Mouse (Mus musculus): ENCODE measurements around the gene Folr1. TPM values are rescaled to one million over a fixed set of nuclear protein-coding genes. Genes with fewer than 3 reads are reported as not detected.

The Folr1 gene
- polyA plus RNA-seq, 1 experiment from 2014 or later: 73.6 TPM

- in situ Hi-C loops (cut with MboI; ENCODE audit: low pct_unique_long_range_greater_than_20kb): no loop called here
- CTCF ChIA-PET: interaction anchor here (0.6 to 2.5 kb wide), 4 partner anchors 9 to 36 kb away, joined by 3 to 7 read pairs (median 4); no protein-coding TSS in a partner anchor
- TF ChIP-seq CTCF (IDR thresholded peaks at IDR 0.05): no peak
- no peaks in the 10 kb centered on the region for H3K27me3 ChIP-seq
- no peak for ATAC-seq
- no peak for DNase-seq (ENCODE audit: low read depth, low spot score)
- POLR2A ChIA-PET: interaction anchor here (1.3 kb wide), 1 partner anchor 33 kb away, joined by 4 read pairs; the partner anchor contains the start of gene Inppl1
Observed at GRCm38 (mm10) chr7:101871296-101871695, 708 bp upstream of the Folr1 start.

GRCm38 (mm10) chr7:101869163-101869500 is 1.5 kb downstream of the Folr1 start:
- in situ Hi-C loops (cut with MboI; ENCODE audit: low pct_unique_long_range_greater_than_20kb): no loop called here
- DNase-seq (ENCODE audit: low read depth, low spot score) (no peak), ATAC-seq (no peak)
- POLR2A ChIA-PET: interaction anchor here (0.9 to 1.0 kb wide), 3 partner anchors 16 to 31 kb away, joined by 3 to 4 read pairs (median 3); partner anchors contain the start of gene Inppl1
- H3K27me3 ChIP-seq: no peaks in the 10 kb centered on the region
- CTCF ChIA-PET: interaction anchor here (1.0 to 2.5 kb wide), 2 partner anchors 13 to 27 kb away, joined by 3 to 7 read pairs; no protein-coding TSS in a partner anchor
- no peak for TF ChIP-seq CTCF (IDR thresholded peaks at IDR 0.05)

- ATAC-seq: no peak
- H3K27me3 ChIP-seq: no peaks in the 10 kb centered on the region
- TF ChIP-seq CTCF (IDR thresholded peaks at IDR 0.05): no peak
- ChIA-PET POLR2A (interaction anchor here (0.9 to 1.0 kb wide), 3 partner anchors 17 to 31 kb away, joined by 3 to 4 read pairs (median 3); partner anchors contain the start of gene Inppl1), CTCF (interaction anchor here (1.0 kb wide), 1 partner anchor 28 kb away, joined by 3 read pairs; no protein-coding TSS in a partner anchor)
- no peak for DNase-seq (ENCODE audit: low read depth, low spot score)
- in situ Hi-C loops (cut with MboI; ENCODE audit: low pct_unique_long_range_greater_than_20kb): no loop called here
Observed at GRCm38 (mm10) chr7:101868241-101869162, 2.1 kb downstream of the Folr1 start.

DNA sequence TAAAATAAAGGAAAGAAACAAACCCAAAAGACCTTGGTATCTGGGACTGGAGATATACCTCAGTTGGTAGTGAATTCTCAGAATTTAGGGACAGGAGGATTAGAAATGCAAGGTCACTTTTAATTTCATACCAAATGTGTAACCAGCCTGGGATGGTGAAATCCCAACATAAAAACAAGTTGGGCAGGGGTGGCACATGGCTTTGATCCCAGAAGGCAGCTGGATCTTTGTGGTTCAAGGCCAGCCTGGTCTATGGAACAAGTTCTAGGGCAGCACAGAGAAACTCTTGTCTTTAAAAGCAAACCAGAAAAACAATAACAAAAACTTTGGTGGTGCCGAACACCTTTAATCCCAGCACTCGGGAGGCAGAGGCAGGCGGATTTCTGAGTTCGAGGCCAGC is 3.1 kb downstream of the Folr1 start:
- ChIA-PET CTCF (interaction anchor here (0.9 to 1.2 kb wide), 3 partner anchors 9 to 15 kb away, joined by 3 to 4 read pairs (median 3); no protein-coding TSS in a partner anchor), POLR2A (interaction anchor here (0.6 to 0.7 kb wide), 2 partner anchors 25 to 98 kb away, joined by 3 read pairs; no protein-coding TSS in a partner anchor)
- in situ Hi-C loops (cut with MboI; ENCODE audit: low pct_unique_long_range_greater_than_20kb): no loop called here
- ATAC-seq: no peak
- H3K27me3 ChIP-seq: no peaks in the 10 kb centered on the region
- TF ChIP-seq CTCF (IDR thresholded peaks at IDR 0.05): no peak
- no peak for DNase-seq (ENCODE audit: low read depth, low spot score)

DNA sequence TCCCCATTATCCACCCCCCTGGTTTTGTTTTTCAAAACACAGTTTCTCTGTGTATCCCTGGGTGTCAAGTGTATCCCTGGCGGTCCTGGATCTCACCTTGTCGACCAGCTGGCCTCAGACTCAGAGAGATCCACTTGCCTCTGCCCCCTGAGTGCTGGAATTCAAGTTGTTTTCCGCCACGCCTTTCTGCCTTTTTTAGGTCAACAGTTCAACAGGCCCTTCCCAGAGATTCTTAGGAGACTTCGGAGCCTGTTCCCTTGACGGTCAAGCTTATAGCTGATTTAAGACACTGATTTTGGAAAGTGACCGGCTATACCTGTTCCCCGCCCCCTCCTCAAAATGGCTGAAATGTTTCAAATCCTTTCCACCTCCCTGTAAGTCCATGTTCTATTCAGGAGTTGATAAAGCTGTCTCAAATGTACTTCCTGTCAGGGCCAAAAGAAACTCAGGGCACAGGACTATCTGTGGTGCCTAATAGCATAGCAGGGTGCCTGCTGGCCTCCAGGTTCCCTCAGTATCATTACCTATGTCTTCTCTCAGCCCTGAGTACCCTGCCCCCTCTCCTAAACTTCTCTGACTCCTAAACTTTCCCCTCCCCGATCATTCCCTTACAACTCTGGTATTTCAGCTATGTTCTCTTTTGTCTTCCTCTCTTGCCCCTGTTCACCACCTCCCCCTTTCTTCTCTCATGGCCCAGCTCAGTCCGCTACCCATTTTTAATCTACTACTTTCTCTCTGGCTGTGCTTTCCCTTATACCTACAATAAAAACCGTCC is 3.9 kb downstream of the Folr1 start:
- in situ Hi-C loops (cut with MboI; ENCODE audit: low pct_unique_long_range_greater_than_20kb): no loop called here
- no peak for DNase-seq (ENCODE audit: low read depth, low spot score)
- POLR2A ChIA-PET: interaction anchor here (0.6 kb wide), 1 partner anchor 98 kb away, joined by 3 read pairs; no protein-coding TSS in a partner anchor

GRCm38 (mm10) chr7:101863415-101863814 is 7.2 kb downstream of the Folr1 start, which contains the start of gene Anapc15:
Gene Anapc15 (plus strand): TSS chr7:101863715.
- in situ Hi-C loops (cut with MboI; ENCODE audit: low pct_unique_long_range_greater_than_20kb): no loop called here
- CTCF ChIA-PET: no interaction called here
- TF ChIP-seq CTCF (IDR thresholded peaks at IDR 0.05): no peak

More for the DNA sequence above, 3.9 kb downstream of the Folr1 start:
- CTCF ChIA-PET: interaction anchor here (0.9 to 1.2 kb wide), 3 partner anchors 8 to 15 kb away, joined by 3 to 4 read pairs (median 3); no protein-coding TSS in a partner anchor
- ATAC-seq: no peak
- no peaks in the 10 kb centered on the region for H3K27me3 ChIP-seq
- TF ChIP-seq CTCF (IDR thresholded peaks at IDR 0.05): no peak

GRCm38 (mm10) chr7:101862291-101862690 is 8.3 kb downstream of the Folr1 start:
- peak; percentile 20 for TF ChIP-seq CTCF (IDR thresholded peaks at IDR 0.05)

More at GRCm38 (mm10) chr7:101863415-101863814, 7.2 kb downstream of the Folr1 start, which contains the start of gene Anapc15:
- no peaks in the 10 kb centered on the region for H3K27me3 ChIP-seq
- POLR2A ChIA-PET: no interaction called here
- no peak for DNase-seq (ENCODE audit: low read depth, low spot score)
- no peak for ATAC-seq

DNA sequence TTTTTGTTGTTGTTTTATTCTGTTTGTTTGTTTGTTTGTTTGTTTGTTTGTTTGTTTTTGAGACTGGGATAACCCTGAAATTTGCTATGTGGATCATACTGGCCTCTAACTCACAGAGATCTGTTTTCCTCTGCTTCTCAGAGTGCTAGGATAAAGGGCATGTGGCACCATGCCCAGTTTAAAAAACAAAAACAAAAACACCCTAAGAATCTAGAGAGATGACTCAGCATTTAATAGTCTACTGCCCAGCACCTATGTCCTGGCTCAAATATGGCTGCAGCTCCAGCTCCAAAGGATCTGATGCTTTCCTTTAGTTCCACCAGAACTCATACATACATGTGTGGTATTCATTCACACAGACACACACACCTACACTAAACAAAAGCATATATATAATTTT is 9.6 kb downstream of the Folr1 start:
- ChIA-PET CTCF (no interaction called here), POLR2A (no interaction called here)
- ATAC-seq (no peak), DNase-seq (ENCODE audit: low read depth, low spot score) (no peak)
- no peak for TF ChIP-seq CTCF (IDR thresholded peaks at IDR 0.05)
- H3K27me3 ChIP-seq: no peaks in the 10 kb centered on the region
- in situ Hi-C loops (cut with MboI; ENCODE audit: low pct_unique_long_range_greater_than_20kb): no loop called here

More at GRCm38 (mm10) chr7:101862291-101862690, 8.3 kb downstream of the Folr1 start:
- in situ Hi-C loops (cut with MboI; ENCODE audit: low pct_unique_long_range_greater_than_20kb): no loop called here
- ChIA-PET POLR2A (interaction anchor here (0.9 to 1.1 kb wide), 2 partner anchors 20 to 24 kb away, joined by 3 read pairs; no protein-coding TSS in a partner anchor), CTCF (interaction anchor here (1.2 kb wide), 1 partner anchor 12 kb away, joined by 3 read pairs; no protein-coding TSS in a partner anchor)
- ATAC-seq (no peak), DNase-seq (ENCODE audit: low read depth, low spot score) (no peak)
- H3K27me3 ChIP-seq: no peaks in the 10 kb centered on the region

- DNase-seq (ENCODE audit: low read depth, low spot score) (no peak), ATAC-seq (no peak)
- ChIA-PET CTCF (interaction anchor here (1.3 kb wide), 1 partner anchor 9 kb away, joined by 4 read pairs; no protein-coding TSS in a partner anchor), POLR2A (no interaction called here)
- no peaks in the 10 kb centered on the region for H3K27me3 ChIP-seq
- no peak for TF ChIP-seq CTCF (IDR thresholded peaks at IDR 0.05)
- in situ Hi-C loops (cut with MboI; ENCODE audit: low pct_unique_long_range_greater_than_20kb): no loop called here
Observed at GRCm38 (mm10) chr7:101858362-101858761, 12.2 kb downstream of the Folr1 start.

- ChIA-PET CTCF (no interaction called here), POLR2A (no interaction called here)
- in situ Hi-C loops (cut with MboI; ENCODE audit: low pct_unique_long_range_greater_than_20kb): no loop called here
- no peaks in the 10 kb centered on the region for H3K27me3 ChIP-seq
- ATAC-seq (no peak), DNase-seq (ENCODE audit: low read depth, low spot score) (no peak)
- TF ChIP-seq CTCF (IDR thresholded peaks at IDR 0.05): no peak
Observed at GRCm38 (mm10) chr7:101857094-101857493, 13.5 kb downstream of the Folr1 start, which contains the start of gene Folr2. Gene Folr2 (minus strand): TSS chr7:101857194.

Data from Patski (cell line).